Mouse (Mus musculus): ENCODE measurements around the gene Pnpla8. TPM values are rescaled to one million over a fixed set of nuclear protein-coding genes. Genes with fewer than 3 reads are reported as not detected.
"Not testable (repeated sequence)": the region's sequence is repeated elsewhere in the genome, so short reads cannot be mapped to it uniquely, and the experiment has no call there.

Gene Pnpla8
- polyA plus RNA-seq, 1 experiment from 2014 or later = 142 TPM

GRCm38 (mm10) chr12:44267196-44267595 lies 46.0 kb downstream of the Pnpla8 start:
- no peak for DNase-seq (ENCODE audit: low spot score)
- Histone ChIP-seq H3K4me3 (replicated peaks; ENCODE audit: low read length) (no peak overlapping the region), H3K4me1 (replicated peaks; ENCODE audit: control insufficient read depth, insufficient read depth, low read length) (peaks cover 14% of the 10 kb centered on the region), H3K27me3 (ENCODE audit: control insufficient read depth, insufficient read depth, low read length) (no peaks in the 10 kb centered on the region), H3K9me3 (ENCODE audit: control insufficient read depth, low read length) (no peaks in the 10 kb centered on the region), H3K27ac (no peak overlapping the region), H3K4me2 (replicated peaks) (no peak overlapping the region), H3K9ac (no peak overlapping the region), H3K36me3 (replicated peaks; ENCODE audit: control insufficient read depth, insufficient read depth) (no peaks in the 10 kb centered on the region)
- ATAC-seq (ENCODE audit: low FRiP score) = no peak
- WGBS = 90% methylated on average over 2 of the region's 2 CpGs

GRCm38 (mm10) chr12:44268728-44269302 lies 47.6 kb downstream of the Pnpla8 start:
- peak; percentile 99 for ATAC-seq (ENCODE audit: low FRiP score)

GRCm38 (mm10) chr12:44269311-44269831 lies 48.2 kb downstream of the Pnpla8 start:
- H3K4me1 ChIP-seq (replicated peaks; ENCODE audit: control insufficient read depth, insufficient read depth, low read length) = peaks cover 14% of the 10 kb centered on the region
- peak overlapping the region; percentile 89 for H3K9ac ChIP-seq
- no peaks in the 10 kb centered on the region for H3K36me3 ChIP-seq (replicated peaks; ENCODE audit: control insufficient read depth, insufficient read depth)
- peak overlapping the region; percentile 88 for H3K4me3 ChIP-seq (replicated peaks; ENCODE audit: low read length)
- DNase-seq (ENCODE audit: low spot score) = peak; percentile 74
- H3K27me3 ChIP-seq (ENCODE audit: control insufficient read depth, insufficient read depth, low read length) = no peaks in the 10 kb centered on the region
- peak; percentile 90 for ATAC-seq (ENCODE audit: low FRiP score)
- H3K4me2 ChIP-seq (replicated peaks) = peak overlapping the region; percentile 86
- no peaks in the 10 kb centered on the region for H3K9me3 ChIP-seq (ENCODE audit: control insufficient read depth, low read length)
- WGBS = under 1% methylated on average over 44 of the region's 46 CpGs
- peak overlapping the region; percentile 98 for H3K27ac ChIP-seq

More at GRCm38 (mm10) chr12:44268728-44269302, 47.6 kb downstream of the Pnpla8 start:
- Histone ChIP-seq H3K9ac (peak overlapping the region; percentile 89), H3K4me3 (replicated peaks; ENCODE audit: low read length) (peak overlapping the region; percentile 88), H3K27ac (peak overlapping the region; percentile 98), H3K36me3 (replicated peaks; ENCODE audit: control insufficient read depth, insufficient read depth) (no peaks in the 10 kb centered on the region), H3K4me2 (replicated peaks) (peak overlapping the region; percentile 86), H3K4me1 (replicated peaks; ENCODE audit: control insufficient read depth, insufficient read depth, low read length) (peaks cover 14% of the 10 kb centered on the region), H3K27me3 (ENCODE audit: control insufficient read depth, insufficient read depth, low read length) (no peaks in the 10 kb centered on the region), H3K9me3 (ENCODE audit: control insufficient read depth, low read length) (no peaks in the 10 kb centered on the region)
- peak; percentile 99 for DNase-seq (ENCODE audit: low spot score)
- under 1% methylated on average over 38 of the region's 38 CpGs for WGBS

GRCm38 (mm10) chr12:44274125-44274835 lies 53.1 kb downstream of the Pnpla8 start:
- ATAC-seq (ENCODE audit: low FRiP score) (no peak), DNase-seq (ENCODE audit: low spot score) (no peak)
- H3K4me3 ChIP-seq (replicated peaks; ENCODE audit: low read length) = no peak overlapping the region
- no peak overlapping the region for H3K4me2 ChIP-seq (replicated peaks)
- 94% methylated on average over 6 of the region's 6 CpGs for WGBS
- no peak overlapping the region for H3K9ac ChIP-seq
- no peaks in the 10 kb centered on the region for H3K9me3 ChIP-seq (ENCODE audit: control insufficient read depth, low read length)
- no peaks in the 10 kb centered on the region; the same call in 1 of the 2 replicates for H3K36me3 ChIP-seq (replicated peaks; ENCODE audit: control insufficient read depth, insufficient read depth)
- H3K27me3 ChIP-seq (ENCODE audit: control insufficient read depth, insufficient read depth, low read length) = no peaks in the 10 kb centered on the region
- peaks cover 14% of the 10 kb centered on the region for H3K4me1 ChIP-seq (replicated peaks; ENCODE audit: control insufficient read depth, insufficient read depth, low read length)
- no peak overlapping the region for H3K27ac ChIP-seq

- not testable (repeated sequence) for ATAC-seq (ENCODE audit: low FRiP score); DNase-seq (ENCODE audit: low spot score)
- WGBS = 88% methylated on average over 2 of the region's 2 CpGs
These were observed 59.0 kb downstream of the Pnpla8 start for GRCm38 (mm10) chr12:44280147-44280546.

GRCm38 (mm10) chr12:44281534-44281933 lies 60.4 kb downstream of the Pnpla8 start:
- DNase-seq (ENCODE audit: low spot score) (no peak), ATAC-seq (ENCODE audit: low FRiP score) (no peak)
- Histone ChIP-seq H3K4me1 (replicated peaks; ENCODE audit: control insufficient read depth, insufficient read depth, low read length) (no peaks in the 10 kb centered on the region), H3K27me3 (ENCODE audit: control insufficient read depth, insufficient read depth, low read length) (no peaks in the 10 kb centered on the region), H3K9ac (no peak overlapping the region), H3K4me3 (replicated peaks; ENCODE audit: low read length) (no peak overlapping the region), H3K4me2 (replicated peaks) (no peak overlapping the region), H3K27ac (no peak overlapping the region), H3K9me3 (ENCODE audit: control insufficient read depth, low read length) (no peaks in the 10 kb centered on the region), H3K36me3 (replicated peaks; ENCODE audit: control insufficient read depth, insufficient read depth) (peaks cover 19% of the 10 kb centered on the region)
- 93% methylated on average over 3 of the region's 3 CpGs for WGBS

More at GRCm38 (mm10) chr12:44280147-44280546, 59.0 kb downstream of the Pnpla8 start:
- not testable (repeated sequence) for H3K4me3 ChIP-seq (replicated peaks; ENCODE audit: low read length); H3K27me3 ChIP-seq (ENCODE audit: control insufficient read depth, insufficient read depth, low read length); H3K4me1 ChIP-seq (replicated peaks; ENCODE audit: control insufficient read depth, insufficient read depth, low read length); H3K9me3 ChIP-seq (ENCODE audit: control insufficient read depth, low read length); H3K27ac ChIP-seq; H3K9ac ChIP-seq; H3K4me2 ChIP-seq (replicated peaks)
- H3K36me3 ChIP-seq (replicated peaks; ENCODE audit: control insufficient read depth, insufficient read depth) = peaks cover 15% of the 10 kb centered on the region

- WGBS = 84% methylated on average over 9 of the region's 9 CpGs
- H3K27me3 ChIP-seq (ENCODE audit: control insufficient read depth, insufficient read depth, low read length) = no peaks in the 10 kb centered on the region
- no peak overlapping the region for H3K9ac ChIP-seq
- no peaks in the 10 kb centered on the region for H3K4me1 ChIP-seq (replicated peaks; ENCODE audit: control insufficient read depth, insufficient read depth, low read length)
- DNase-seq (ENCODE audit: low spot score) (no peak), ATAC-seq (ENCODE audit: low FRiP score) (no peak)
- no peak overlapping the region for H3K4me3 ChIP-seq (replicated peaks; ENCODE audit: low read length)
- H3K9me3 ChIP-seq (ENCODE audit: control insufficient read depth, low read length) = no peaks in the 10 kb centered on the region
- H3K27ac ChIP-seq = no peak overlapping the region
- H3K36me3 ChIP-seq (replicated peaks; ENCODE audit: control insufficient read depth, insufficient read depth) = peaks cover 27% of the 10 kb centered on the region
- H3K4me2 ChIP-seq (replicated peaks) = no peak overlapping the region
These were observed 62.2 kb downstream of the Pnpla8 start for GRCm38 (mm10) chr12:44283378-44283777.

GRCm38 (mm10) chr12:44286992-44287391 lies 65.8 kb downstream of the Pnpla8 start:
- ATAC-seq (ENCODE audit: low FRiP score) (no peak), DNase-seq (ENCODE audit: low spot score) (no peak)
- Histone ChIP-seq H3K9ac (no peak overlapping the region), H3K4me3 (replicated peaks; ENCODE audit: low read length) (no peak overlapping the region), H3K27ac (no peak overlapping the region), H3K4me2 (replicated peaks) (no peak overlapping the region), H3K36me3 (replicated peaks; ENCODE audit: control insufficient read depth, insufficient read depth) (peaks cover 54% of the 10 kb centered on the region), H3K27me3 (ENCODE audit: control insufficient read depth, insufficient read depth, low read length) (no peaks in the 10 kb centered on the region), H3K9me3 (ENCODE audit: control insufficient read depth, low read length) (no peaks in the 10 kb centered on the region), H3K4me1 (replicated peaks; ENCODE audit: control insufficient read depth, insufficient read depth, low read length) (no peaks in the 10 kb centered on the region)
- 95% methylated on average over 8 of the region's 8 CpGs for WGBS

GRCm38 (mm10) chr12:44292281-44292680 lies 71.1 kb downstream of the Pnpla8 start:
- H3K4me3 ChIP-seq (replicated peaks; ENCODE audit: low read length) = no peak overlapping the region
- H3K4me1 ChIP-seq (replicated peaks; ENCODE audit: control insufficient read depth, insufficient read depth, low read length) = no peaks in the 10 kb centered on the region
- no peaks in the 10 kb centered on the region for H3K9me3 ChIP-seq (ENCODE audit: control insufficient read depth, low read length)
- H3K9ac ChIP-seq = no peak overlapping the region
- H3K27me3 ChIP-seq (ENCODE audit: control insufficient read depth, insufficient read depth, low read length) = no peaks in the 10 kb centered on the region
- ATAC-seq (ENCODE audit: low FRiP score) (no peak), DNase-seq (ENCODE audit: low spot score) (peak; percentile 83)
- H3K4me2 ChIP-seq (replicated peaks) = no peak overlapping the region
- no peak overlapping the region for H3K27ac ChIP-seq
- H3K36me3 ChIP-seq (replicated peaks; ENCODE audit: control insufficient read depth, insufficient read depth) = peaks cover 43% of the 10 kb centered on the region

Data from hindbrain, embryonic 14.5 days (tissue).